Mouse (Mus musculus): ENCODE results near the gene Pigo.

DNA sequence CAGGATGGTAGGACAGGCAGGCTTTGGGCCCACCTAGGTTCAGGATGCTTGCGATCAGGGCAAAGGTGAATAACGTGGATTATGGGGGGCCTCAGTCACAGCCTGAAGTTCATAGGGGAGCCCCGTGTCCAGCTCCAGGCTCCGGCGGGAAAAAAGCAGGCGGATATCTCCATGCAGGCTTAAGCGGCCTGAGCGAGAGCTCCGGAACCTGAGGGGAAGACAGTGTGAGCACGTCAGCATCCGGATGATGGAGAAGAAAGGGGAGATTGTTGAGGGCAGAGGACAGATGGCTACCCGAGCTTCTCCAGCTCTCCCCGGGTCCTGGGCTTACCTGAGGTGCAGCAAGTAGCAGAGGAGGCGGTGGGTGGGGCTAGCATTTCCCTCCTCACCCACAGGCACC, 7.9 kb upstream of the Pigo start:
- no peak for TF ChIP-seq CTCF (IDR thresholded peaks at IDR 0.05)
- no peak for TF ChIP-seq EP300 (IDR thresholded peaks at IDR 0.05)

All from lung, postnatal 0 days (tissue).